Mouse (Mus musculus) gastrocnemius, adult 2 months (tissue): ENCODE measurements at regions not wholly inside any gene's neighbourhood (a gene's known extent, or its start where the extent isn't known, plus 50 kb on each side); places are given as distances from the start of the nearest gene placed in this dataset.

Source experiments
- DNase-seq: peaks from one replicate; pipeline ENCODE4 v3.0.0; 2022
- H3K27ac ChIP-seq: fragments of 200-600 bp; 2 replicates; pipeline ENCODE4 v1.8.1; 2022; ENCODE audit warnings: mild to moderate bottlenecking
- H3K4me3 ChIP-seq: fragments of 200-600 bp; 2 replicates; pipeline ENCODE4 v1.8.1; 2022; ENCODE audit warnings: mild to moderate bottlenecking, moderate library complexity
- CTCF ChIP-seq: fragments of 200-600 bp; IDR thresholded peaks from 2 replicates; pipeline ENCODE4 v1.8.1; 2022; ENCODE audit warnings: antibody characterized with exemption, mild to moderate bottlenecking, moderate library complexity
- intact Hi-C: fragments of 180-260 bp; cut with DNase I; formaldehyde crosslinking; loops from one replicate; pipeline ENCODE4 v1.15.1; 2025

DNA sequence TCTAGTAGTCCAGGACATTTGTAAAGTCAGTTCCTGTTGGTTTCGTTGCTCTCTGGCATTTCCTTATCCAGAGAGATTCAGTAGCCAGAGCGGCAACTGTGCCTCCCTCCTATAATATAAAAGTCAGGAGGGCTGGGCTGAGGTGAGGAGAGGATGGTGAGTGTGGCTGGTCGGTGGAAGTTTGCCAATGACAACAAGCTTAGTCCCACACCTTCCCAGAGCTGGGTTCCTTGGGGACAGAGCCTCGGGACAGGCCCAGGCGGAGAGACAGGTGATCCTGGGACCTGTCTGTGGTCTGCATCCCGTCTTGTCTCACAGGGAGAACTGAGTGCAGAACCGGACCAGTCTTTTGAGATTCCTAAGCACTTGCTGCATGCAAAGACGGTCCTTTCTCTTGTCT lies 136.5 kb downstream of the Gadd45g start:
- TF ChIP-seq CTCF: no peak
- Histone ChIP-seq H3K4me3 (no peak overlapping the region), H3K27ac (no peak overlapping the region)
- no peak for DNase-seq
- intact Hi-C loops: no loop called here

DNA sequence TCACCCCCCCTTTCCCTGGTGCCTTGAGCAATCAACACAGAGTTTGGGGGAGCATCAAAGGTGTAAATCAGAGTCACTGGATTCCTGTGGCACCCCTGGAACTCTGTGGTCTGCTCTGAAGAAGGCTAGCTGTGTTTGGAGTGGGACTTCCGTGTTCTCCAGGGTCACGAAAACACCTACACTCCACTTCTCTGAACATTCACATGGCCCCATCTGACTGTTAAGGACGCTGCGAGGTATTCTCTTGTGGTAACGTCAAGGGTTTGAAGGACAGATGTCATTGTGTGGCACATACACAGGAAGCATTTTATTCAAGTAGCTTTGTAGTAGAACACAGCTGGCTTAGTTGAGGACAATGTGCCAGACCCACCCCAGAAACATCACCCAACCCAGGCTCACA lies 137.1 kb downstream of the Gadd45g start:
- no peak for DNase-seq
- no peak for TF ChIP-seq CTCF
- intact Hi-C loops: no loop called here

DNA sequence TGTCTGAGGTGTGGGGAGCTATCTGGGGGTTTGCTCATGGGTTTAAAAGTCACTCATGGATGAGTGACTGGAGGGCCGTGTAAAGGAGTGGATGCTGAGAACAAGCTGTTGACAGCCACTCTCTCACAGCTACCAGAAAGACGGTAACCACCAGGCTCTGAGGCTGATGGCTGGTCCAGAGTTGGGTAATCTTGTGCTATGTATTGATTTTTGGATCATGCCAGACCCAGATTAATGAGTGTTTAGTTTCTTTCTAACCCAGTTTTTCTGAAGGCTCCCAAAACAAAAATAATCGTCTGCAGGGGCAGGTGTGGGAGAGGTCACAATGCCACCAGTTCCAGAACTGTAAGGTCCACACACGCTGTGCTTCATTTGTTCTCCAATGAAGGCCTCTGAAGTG lies 144.9 kb downstream of the Gadd45g start:
- no peak for DNase-seq
- no peak overlapping the region for H3K27ac ChIP-seq
- no peak for TF ChIP-seq CTCF
- intact Hi-C loops: no loop called here
- H3K4me3 ChIP-seq: no peak overlapping the region

More for the DNA sequence above, 137.1 kb downstream of the Gadd45g start:
- no peak overlapping the region for H3K4me3 ChIP-seq
- no peak overlapping the region for H3K27ac ChIP-seq

DNA sequence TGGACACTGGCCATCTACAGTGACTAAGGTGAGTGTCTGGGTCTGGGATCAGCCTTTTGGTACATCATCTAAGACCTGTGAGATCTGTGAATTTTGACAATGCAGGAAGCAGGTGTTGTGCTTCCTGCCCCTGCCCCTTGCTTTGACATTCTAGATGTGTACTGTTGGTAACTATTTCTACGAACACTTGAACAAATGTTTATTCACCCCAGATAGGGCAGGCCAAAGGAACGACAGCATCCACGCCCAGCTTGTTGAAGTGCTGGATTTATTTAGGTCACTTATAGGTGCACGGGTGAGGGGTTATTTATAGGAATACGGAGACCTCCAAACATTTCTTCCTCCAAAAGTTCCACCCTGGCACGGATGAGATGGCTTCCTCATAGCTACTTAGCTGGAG lies 146.4 kb downstream of the Gadd45g start:
- H3K4me3 ChIP-seq: no peak overlapping the region
- TF ChIP-seq CTCF: no peak
- DNase-seq: no peak
- no peak overlapping the region for H3K27ac ChIP-seq
- intact Hi-C loops: no loop called here

DNA sequence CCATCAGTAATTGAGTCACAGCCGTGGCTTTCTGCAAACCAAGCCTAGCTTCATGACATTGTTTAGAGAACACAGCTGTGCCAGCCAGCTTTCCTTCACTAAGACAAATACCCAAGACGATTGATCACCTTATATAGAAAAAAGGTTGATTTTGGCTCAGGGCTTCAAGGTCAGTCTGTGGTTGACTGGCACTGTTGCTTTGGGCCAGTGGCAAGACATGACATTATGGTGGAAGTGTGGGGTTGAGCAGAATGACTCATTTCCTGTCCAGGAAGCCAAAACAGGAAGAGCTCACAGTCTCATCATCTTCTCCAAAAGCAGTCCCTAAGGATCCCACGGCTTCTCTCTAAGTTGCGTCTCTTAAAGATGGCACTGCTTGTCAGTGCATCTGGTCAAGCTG lies 149.7 kb downstream of the Gadd45g start:
- DNase-seq: no peak
- H3K27ac ChIP-seq: no peak overlapping the region
- no peak overlapping the region for H3K4me3 ChIP-seq
- intact Hi-C loops: no loop called here
- no peak for TF ChIP-seq CTCF

DNA sequence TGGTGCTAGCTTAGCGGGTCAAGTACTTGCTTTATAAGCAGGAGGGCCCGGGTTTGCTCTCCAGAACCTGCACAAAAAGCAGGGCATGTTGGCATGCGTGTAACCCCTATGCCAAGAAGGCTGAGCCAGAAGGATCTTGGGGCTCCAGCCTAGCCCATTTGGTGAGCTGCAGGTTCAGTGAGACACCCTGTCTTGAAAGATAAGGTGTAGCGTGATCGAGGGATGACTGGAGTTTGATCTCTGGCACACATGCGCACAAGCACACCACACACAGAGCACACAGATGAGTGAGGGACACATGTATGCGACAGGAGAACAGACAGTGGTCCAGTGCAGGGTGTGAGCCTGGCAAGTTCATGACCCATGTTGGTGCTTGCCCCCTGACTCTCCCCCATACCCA lies 152.1 kb downstream of the Gadd45g start:
- intact Hi-C loops: no loop called here
- H3K27ac ChIP-seq: no peak overlapping the region
- DNase-seq: no peak
- no peak overlapping the region for H3K4me3 ChIP-seq
- TF ChIP-seq CTCF: no peak

DNA sequence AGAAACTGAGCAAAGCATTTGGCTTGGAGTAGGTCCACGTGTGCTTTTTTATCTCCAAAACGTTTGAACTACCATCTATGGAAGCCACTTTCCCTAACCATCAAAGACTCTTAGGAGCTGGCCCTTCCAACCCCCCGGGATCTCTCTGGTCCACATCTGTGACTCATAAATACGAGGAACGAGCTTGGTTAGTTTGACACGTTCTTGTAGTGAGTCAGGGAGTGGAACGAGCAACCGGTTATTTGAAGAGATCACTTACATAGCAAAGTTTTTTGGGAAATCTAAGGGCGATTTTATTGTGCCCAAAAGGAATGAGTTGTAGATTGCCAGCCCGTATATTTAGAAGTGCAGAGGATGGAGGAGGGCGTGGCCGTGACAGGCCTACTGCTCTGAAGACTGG lies 155.3 kb downstream of the Gadd45g start:
- H3K27ac ChIP-seq: no peak overlapping the region
- intact Hi-C loops: no loop called here
- DNase-seq: no peak
- no peak for TF ChIP-seq CTCF
- H3K4me3 ChIP-seq: no peak overlapping the region

DNA sequence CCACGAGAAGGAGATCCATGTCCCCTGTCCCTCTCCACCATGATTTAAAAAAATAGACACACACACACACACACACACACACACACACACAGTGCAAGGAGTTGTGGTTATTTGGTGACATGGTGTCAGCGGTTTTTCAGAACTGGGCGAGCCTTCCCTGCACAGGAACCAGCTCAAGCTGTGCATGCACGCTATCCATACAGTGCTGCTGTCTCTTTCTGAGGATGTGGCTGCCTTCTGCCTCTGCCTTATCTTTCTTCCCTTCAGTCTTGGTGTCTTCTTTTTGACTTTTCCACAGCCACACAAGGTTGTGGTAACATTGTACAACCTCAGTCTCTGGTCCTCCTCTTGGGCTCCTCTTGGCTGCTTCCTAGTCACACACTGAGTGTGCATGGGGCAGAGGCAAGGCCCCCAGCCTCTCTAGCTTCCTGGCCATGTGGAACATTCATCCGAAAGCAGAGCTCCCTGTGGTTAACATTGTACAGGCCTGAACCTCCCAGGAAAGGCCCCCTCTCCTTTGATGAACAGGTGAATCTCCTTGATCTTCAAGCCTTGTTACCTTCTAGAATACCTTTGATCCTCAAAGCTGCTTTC lies 157.6 kb downstream of the Gadd45g start:
- DNase-seq: no peak
- Histone ChIP-seq H3K4me3 (no peak overlapping the region), H3K27ac (no peak overlapping the region)
- intact Hi-C loops: no loop called here
- TF ChIP-seq CTCF: no peak

DNA sequence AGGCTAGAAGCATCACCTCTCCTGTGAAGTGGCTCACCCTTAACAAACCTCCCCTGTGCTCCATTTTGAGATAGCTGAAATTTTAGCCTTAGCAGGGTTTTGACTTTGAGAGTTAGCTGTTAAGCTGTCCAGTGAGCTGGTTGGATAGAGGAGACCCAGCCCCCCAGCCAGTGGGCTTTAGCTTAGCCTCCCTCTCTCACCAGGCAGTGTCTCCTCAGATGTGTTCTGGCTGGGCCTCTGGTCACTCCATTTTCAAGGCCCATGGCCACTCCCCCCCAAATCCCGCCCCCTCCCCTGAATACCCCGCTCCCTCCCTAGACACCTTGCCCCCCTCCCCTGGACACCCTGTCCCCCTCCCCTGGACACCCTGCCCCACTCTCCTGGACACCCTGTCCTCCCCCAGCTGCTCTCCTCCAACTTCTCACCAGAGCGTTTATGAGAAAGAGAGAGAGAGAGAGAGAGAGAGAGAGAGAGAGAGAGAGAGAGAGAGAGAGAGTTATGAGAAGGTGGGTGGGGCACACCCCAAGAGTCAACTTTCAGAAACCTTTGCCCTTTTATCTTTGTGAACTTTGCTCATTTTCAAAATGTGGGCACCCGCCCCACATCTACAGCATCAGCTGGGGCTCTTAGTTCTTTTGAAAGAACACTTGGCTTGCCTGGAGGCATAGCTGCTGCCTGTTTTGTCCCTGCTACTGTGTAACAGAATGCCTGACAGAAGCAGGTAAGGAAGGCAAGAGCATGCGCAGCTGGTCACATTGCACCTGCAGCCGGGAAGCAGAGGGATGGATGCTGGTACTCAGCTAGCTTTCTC lies 161.3 kb downstream of the Gadd45g start:
- Histone ChIP-seq H3K27ac (no peak overlapping the region), H3K4me3 (no peak overlapping the region)
- TF ChIP-seq CTCF: no peak
- no peak for DNase-seq
- intact Hi-C loops: no loop called here

DNA sequence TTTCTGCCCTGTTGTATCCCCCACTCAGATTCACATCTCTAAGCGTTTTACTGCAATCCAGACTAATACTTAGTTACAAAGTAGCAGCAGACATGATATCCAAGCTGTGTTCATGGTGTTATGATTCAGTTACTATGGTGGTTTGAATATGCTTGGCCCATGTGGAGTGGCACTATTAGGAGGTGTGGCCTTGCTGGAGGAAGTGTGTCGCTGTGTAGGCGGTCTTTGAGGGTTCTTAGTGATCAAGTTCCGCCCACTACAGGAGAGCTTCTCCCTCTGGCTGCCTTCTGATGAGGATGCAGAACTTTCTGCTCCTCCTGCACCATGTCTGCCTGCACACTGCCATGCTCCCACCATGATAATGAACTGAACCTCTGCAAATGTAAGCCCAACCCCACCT lies 162.8 kb downstream of the Gadd45g start:
- DNase-seq: no peak
- Histone ChIP-seq H3K27ac (no peak overlapping the region), H3K4me3 (no peak overlapping the region)
- intact Hi-C loops: no loop called here
- no peak for TF ChIP-seq CTCF

DNA sequence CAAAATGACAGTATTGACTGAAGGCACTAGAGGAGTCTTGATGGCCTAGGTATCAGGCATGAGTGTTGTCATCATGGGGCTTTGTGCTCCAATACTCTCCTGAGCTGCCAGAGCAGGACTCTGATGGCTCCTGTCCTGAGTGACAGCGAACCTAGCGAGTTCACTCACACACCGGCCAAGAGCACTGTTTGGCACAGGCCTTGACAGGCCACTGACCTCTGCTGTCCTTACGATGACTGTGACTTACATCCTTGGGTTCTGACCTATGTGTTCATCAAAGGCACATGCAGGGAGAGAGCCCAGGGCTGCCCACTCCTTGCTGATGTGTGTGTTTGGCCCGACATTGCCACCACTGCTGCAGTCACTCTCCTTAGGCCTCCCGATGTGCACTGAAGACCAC lies 163.3 kb downstream of the Gadd45g start:
- intact Hi-C loops: no loop called here

DNA sequence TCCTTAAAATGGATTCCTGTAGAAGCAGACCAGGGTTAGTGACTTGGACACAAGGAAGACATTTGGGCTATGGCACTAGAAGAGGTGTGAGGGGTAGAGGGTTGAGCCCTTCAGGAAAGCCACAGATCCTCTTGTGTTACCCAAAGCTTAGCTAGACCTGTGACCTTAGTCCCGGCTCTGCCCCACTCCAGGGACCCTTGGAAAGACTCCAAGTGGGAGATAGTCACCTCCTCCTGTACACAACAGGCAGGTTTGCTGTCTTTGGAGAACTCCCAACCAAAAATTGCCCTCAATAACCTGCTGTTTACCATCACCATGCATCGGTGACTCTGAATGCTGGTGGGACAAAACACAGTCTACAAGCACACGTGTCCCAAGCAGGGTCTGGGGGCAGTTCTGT lies 164.5 kb downstream of the Gadd45g start:
- H3K27ac ChIP-seq: no peak overlapping the region
- DNase-seq: no peak
- intact Hi-C loops: no loop called here
- H3K4me3 ChIP-seq: no peak overlapping the region
- no peak for TF ChIP-seq CTCF

More for the DNA sequence above, 163.3 kb downstream of the Gadd45g start:
- no peak overlapping the region for H3K27ac ChIP-seq
- no peak overlapping the region for H3K4me3 ChIP-seq
- TF ChIP-seq CTCF: no peak
- DNase-seq: no peak

DNA sequence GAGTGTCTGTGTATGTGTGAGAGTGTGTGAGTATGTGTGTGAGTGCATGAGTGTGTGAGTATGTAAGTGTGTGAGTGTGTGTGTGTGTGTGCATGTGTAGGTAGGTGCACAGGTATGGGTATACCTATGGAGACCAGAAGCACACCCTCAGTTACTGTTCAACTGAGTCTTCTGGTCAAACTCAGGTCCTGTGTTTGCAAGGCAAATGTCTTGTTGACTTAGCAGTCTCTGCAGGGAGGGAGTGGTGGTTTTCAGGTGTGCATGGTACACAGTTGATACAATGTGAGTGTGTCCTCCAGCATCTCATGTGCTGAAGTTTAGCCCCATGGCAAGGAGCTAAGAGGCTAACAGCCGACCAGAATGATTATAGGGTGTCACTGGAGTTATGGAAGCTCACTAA lies 166.7 kb downstream of the Gadd45g start:
- intact Hi-C loops: no loop called here
- Histone ChIP-seq H3K27ac (no peak overlapping the region), H3K4me3 (no peak overlapping the region)
- no peak for TF ChIP-seq CTCF
- no peak for DNase-seq

DNA sequence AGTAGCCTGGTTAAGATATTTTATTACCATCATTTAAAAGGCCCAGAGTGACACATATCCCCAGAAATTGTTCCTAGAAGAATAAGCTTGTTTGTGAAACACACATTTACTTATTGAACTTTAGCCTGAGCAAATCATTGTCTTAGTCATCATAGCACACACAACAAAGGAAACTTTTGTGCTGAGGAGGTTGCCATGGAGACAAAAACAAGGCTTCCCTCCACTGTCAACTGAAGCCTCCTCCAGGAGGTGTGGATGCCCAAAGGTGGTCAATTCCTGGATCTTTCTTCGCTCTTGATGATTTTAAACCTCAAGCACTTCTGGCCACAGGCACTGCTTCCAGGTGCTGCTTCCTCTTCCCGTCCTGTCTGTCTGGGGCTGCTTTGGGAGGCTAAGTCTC lies 167.3 kb downstream of the Gadd45g start:
- Histone ChIP-seq H3K4me3 (no peak overlapping the region), H3K27ac (no peak overlapping the region)
- DNase-seq: no peak
- intact Hi-C loops: no loop called here
- no peak for TF ChIP-seq CTCF
